Comparison of ENCODE assay signal across 18 mouse cellular contexts in genomic region chr19:5377446-5377845, GRCm38 (mm10). TPM values are rescaled to one million over a fixed set of nuclear protein-coding genes. Genes with fewer than 3 reads are reported as not detected.
DNase-seq lines count a peak whose midpoint lies in the region; ATAC-seq and TF ChIP-seq lines count a peak whose summit lies in the region.
"Had no signal": no experiment of that assay in that cellular context is flagged by ENCODE, and none has a peak within 500 bp of the region (broad histone marks: within the 10 kb centered on the region; RNA-seq: fewer than 3 reads in every experiment).

No protein-coding gene starts in this region.

- H3K36me3 ChIP-seq in liver, postnatal 0 days (replicated peaks; ENCODE audit: insufficient read depth, low read length): peaks cover 50% of the 10 kb centered on the region
- H3K36me3 ChIP-seq in heart, embryonic 12.5 days: peaks cover 65% of the 10 kb centered on the region

- H3K4me2 ChIP-seq in liver, postnatal 0 days (ENCODE audit: low read depth, low read length): no peak overlapping the region
- H3K4me2 ChIP-seq in heart, embryonic 12.5 days: no peak overlapping the region
- H3K4me2 ChIP-seq: embryonic facial prominence, embryonic 13.5 days; forebrain, embryonic 13.5 days; hindbrain, embryonic 12.5 days had no signal

- DNase-seq in layer of hippocampus, adult 18-20 months (ENCODE audit: low spot score in 2 of 2): peak; percentile 60 to 93
- DNase-seq in layer of hippocampus, postnatal 25 days (ENCODE audit: extremely low spot score in 1 of 2, low spot score in 1 of 2): no peak
- peak; percentile 80 to 82 for DNase-seq in layer of hippocampus, adult 2 months (ENCODE audit: low spot score in 2 of 2)
- DNase-seq in layer of hippocampus, adult 9-11 months: peak; percentile 86
- DNase-seq in liver, postnatal 0 days: no peak
- DNase-seq: adrenal gland, adult 2 months; adrenal gland, postnatal 25 days; cerebellum, adult 11 months; cerebellum, adult 9-10 months; gastrocnemius, postnatal 36 days; heart, adult 11 months; heart, postnatal 10 days; heart, postnatal 4 days had no signal

- WGBS in liver, postnatal 0 days (ENCODE audit: insufficient replicate concordance): 79% methylated on average over 1 of the region's 1 CpGs
- 85% methylated on average over 1 of the region's 1 CpGs for WGBS in heart, embryonic 12.5 days

- no peak for TF ChIP-seq EP300 in liver, postnatal 0 days (IDR thresholded peaks at IDR 0.05; ENCODE audit: low read depth)

- H3K27me3 ChIP-seq in liver, postnatal 0 days (ENCODE audit: insufficient read depth, low read length): no peaks in the 10 kb centered on the region
- H3K27me3 ChIP-seq in heart, embryonic 12.5 days (replicated peaks): no peaks in the 10 kb centered on the region
- H3K27me3 ChIP-seq: embryonic facial prominence, embryonic 13.5 days; forebrain, embryonic 13.5 days; hindbrain, embryonic 12.5 days had no signal

- no peak overlapping the region for H3K4me3 ChIP-seq in layer of hippocampus, adult 2 months
- no peak overlapping the region for H3K4me3 ChIP-seq in liver, postnatal 0 days (ENCODE audit: low read depth, low read length)
- no peak overlapping the region for H3K4me3 ChIP-seq in heart, embryonic 12.5 days
- H3K4me3 ChIP-seq: embryonic facial prominence, embryonic 13.5 days; forebrain, embryonic 13.5 days; hindbrain, embryonic 12.5 days had no signal

- no peaks in the 10 kb centered on the region for H3K9me3 ChIP-seq in liver, postnatal 0 days (ENCODE audit: low read length)
- H3K9me3 ChIP-seq in heart, embryonic 12.5 days (replicated peaks): no peaks in the 10 kb centered on the region
- H3K9me3 ChIP-seq: embryonic facial prominence, embryonic 13.5 days; forebrain, embryonic 13.5 days; hindbrain, embryonic 12.5 days had no signal

- no peak for TF ChIP-seq CTCF in layer of hippocampus, adult 2 months (conservative IDR thresholded peaks at IDR 0.05)
- no peak for TF ChIP-seq CTCF in liver, postnatal 0 days (IDR thresholded peaks at IDR 0.05; ENCODE audit: low read depth)

- H3K9ac ChIP-seq in liver, postnatal 0 days (replicated peaks): no peak overlapping the region
- H3K9ac ChIP-seq in heart, embryonic 12.5 days: no peak overlapping the region
- H3K9ac ChIP-seq: embryonic facial prominence, embryonic 13.5 days; forebrain, embryonic 13.5 days; hindbrain, embryonic 12.5 days had no signal

- no peak for ATAC-seq in liver, postnatal 0 days
- no peak for ATAC-seq in heart, embryonic 12.5 days (ENCODE audit: insufficient number of reproducible peaks, low FRiP score)
- ATAC-seq: forebrain, embryonic 13.5 days; hindbrain, embryonic 16.5 days had no signal

- H3K27ac ChIP-seq in layer of hippocampus, adult 2 months: peak overlapping the region; percentile 82
- H3K27ac ChIP-seq in liver, postnatal 0 days (ENCODE audit: low read depth): no peak overlapping the region
- no peak overlapping the region for H3K27ac ChIP-seq in heart, embryonic 12.5 days (ENCODE audit: poor library complexity, severe bottlenecking)
- H3K27ac ChIP-seq: embryonic facial prominence, embryonic 13.5 days; forebrain, embryonic 13.5 days; hindbrain, embryonic 12.5 days had no signal

- no peaks in the 10 kb centered on the region for H3K4me1 ChIP-seq in liver, postnatal 0 days (ENCODE audit: insufficient read depth)
- H3K4me1 ChIP-seq in heart, embryonic 12.5 days (replicated peaks): no peaks in the 10 kb centered on the region
- H3K4me1 ChIP-seq: embryonic facial prominence, embryonic 13.5 days; forebrain, embryonic 13.5 days; hindbrain, embryonic 12.5 days had no signal

RNA-seq across cellular contexts. Expression of gene Banf1, which starts 10.5 kb away (rescaled TPM):
- 10 to 100 TPM; 80.7 to 87.6 TPM for total RNA-seq in layer of hippocampus, adult 18-20 months (2021)
- 10 to 100 TPM; 85.3 to 93.2 TPM for total RNA-seq in layer of hippocampus, postnatal 25 days (2021)
- total RNA-seq in layer of hippocampus, adult 2 months (2021): 10 to 100 TPM; 81.0 to 86.2 TPM
- polyA plus RNA-seq in liver, postnatal 0 days (2015; fragmentation: Nextera tagmentation; extraction: Ambion mirVana): 158 and 164 TPM in 2 replicates
- polyA plus RNA-seq in heart, embryonic 12.5 days (2016; fragmentation: Nextera tagmentation; extraction: Ambion mirVana): 400 and 410 TPM in 2 replicates

RNA-seq across cellular contexts. Expression of gene Eif1ad, which starts 10.9 kb away (rescaled TPM):
- total RNA-seq in layer of hippocampus, adult 18-20 months (2021): 10 to 100 TPM; 20.2 to 22.0 TPM
- 10 to 100 TPM; 19.5 to 23.7 TPM for total RNA-seq in layer of hippocampus, postnatal 25 days (2021)
- 10 to 100 TPM; 21.4 to 22.5 TPM for total RNA-seq in layer of hippocampus, adult 2 months (2021)
- 19.3 and 25.0 TPM in 2 replicates for polyA plus RNA-seq in liver, postnatal 0 days (2015; fragmentation: Nextera tagmentation; extraction: Ambion mirVana)
- 42.8 and 43.0 TPM in 2 replicates for polyA plus RNA-seq in heart, embryonic 12.5 days (2016; fragmentation: Nextera tagmentation; extraction: Ambion mirVana)

RNA-seq across cellular contexts. Expression of gene Sart1, which starts 11.1 kb away (rescaled TPM):
- 100 to 1,000 TPM in 1 of 2 experiments, 10 to 100 TPM in 1; 96.9 to 117 TPM for total RNA-seq in layer of hippocampus, adult 18-20 months (2021)
- 10 to 100 TPM; 83.7 to 99.3 TPM for total RNA-seq in layer of hippocampus, postnatal 25 days (2021)
- 100 to 1,000 TPM; 113 to 125 TPM for total RNA-seq in layer of hippocampus, adult 2 months (2021)
- polyA plus RNA-seq in liver, postnatal 0 days (2015; fragmentation: Nextera tagmentation; extraction: Ambion mirVana): 20.8 and 24.0 TPM in 2 replicates
- 61.6 and 63.9 TPM in 2 replicates for polyA plus RNA-seq in heart, embryonic 12.5 days (2016; fragmentation: Nextera tagmentation; extraction: Ambion mirVana)

RNA-seq across cellular contexts. Expression of gene Tsga10ip, which starts 24.9 kb away (rescaled TPM):
- under 1 TPM; 0.30 TPM for total RNA-seq in layer of hippocampus, adult 18-20 months (2021)
- total RNA-seq in layer of hippocampus, postnatal 25 days (2021): not detected
- under 1 TPM; 0.20 to 0.37 TPM for total RNA-seq in layer of hippocampus, adult 2 months (2021)
- 0.14 TPM in 1 of 2 replicates, not detected in the other for polyA plus RNA-seq in liver, postnatal 0 days (2015; fragmentation: Nextera tagmentation; extraction: Ambion mirVana)
- 1.7 and 1.8 TPM in 2 replicates for polyA plus RNA-seq in heart, embryonic 12.5 days (2016; fragmentation: Nextera tagmentation; extraction: Ambion mirVana)
- total RNA-seq: adrenal gland, adult 2 months; adrenal gland, postnatal 25 days; heart, postnatal 10 days had no signal
- polyA plus RNA-seq: adrenal gland, adult 2 months; embryonic facial prominence, embryonic 13.5 days; hindbrain, embryonic 16.5 days had no signal

RNA-seq across cellular contexts. Expression of gene Cst6, which starts 28.1 kb away (rescaled TPM):
- 10 to 100 TPM in 1 of 2 experiments, 1 to 10 TPM in 1; 8.6 to 10.4 TPM for total RNA-seq in layer of hippocampus, adult 18-20 months (2021)
- total RNA-seq in layer of hippocampus, postnatal 25 days (2021): 1 to 10 TPM; 6.1 to 6.7 TPM
- 1 to 10 TPM; 4.6 to 5.9 TPM for total RNA-seq in layer of hippocampus, adult 2 months (2021)
- polyA plus RNA-seq in liver, postnatal 0 days (2015; fragmentation: Nextera tagmentation; extraction: Ambion mirVana): not detected in 2 replicates
- polyA plus RNA-seq in heart, embryonic 12.5 days (2016; fragmentation: Nextera tagmentation; extraction: Ambion mirVana): not detected in 2 replicates

Comparison
In these comparisons a context has a peak if more than half of its experiments do, and no peak if none do; other contexts are left out.
1. DNase-seq: peak in layer of hippocampus, adult 18-20 months (2 of 2), layer of hippocampus, adult 2 months (2 of 2) and layer of hippocampus, adult 9-11 months (single experiment); none in layer of hippocampus, postnatal 25 days (0 of 2) and liver, postnatal 0 days (single experiment).